Mouse (Mus musculus) bone marrow macrophage, adult 2 months (primary cell): ENCODE measurements at regions not wholly inside any gene's neighbourhood (a gene's known extent, or its start where the extent isn't known, plus 50 kb on each side); places are given as distances from the start of the nearest gene placed in this dataset.

Experiments
- H3K27ac ChIP-seq: 2 replicates; pipeline ENCODE4 v1.5.1; 2012; ENCODE audit warnings: low read depth, low read length; ENCODE audit not compliant: insufficient read depth
- H3K4me1 ChIP-seq: 2 replicates; pipeline ENCODE4 v1.6.1; 2012; ENCODE audit warnings: low read length; ENCODE audit not compliant: control insufficient read depth, insufficient read depth
- H3K4me3 ChIP-seq: 2 replicates; pipeline ENCODE4 v1.5.1; 2012; ENCODE audit warnings: mild to moderate bottlenecking, low read length, moderate library complexity; ENCODE audit not compliant: insufficient read depth
- CTCF ChIP-seq: IDR thresholded peaks from 2 replicates; pipeline ENCODE4 v1.5.1; 2012; ENCODE audit warnings: low read depth, mild to moderate bottlenecking, low read length, moderate library complexity
- POLR2A ChIP-seq: IDR thresholded peaks from 2 replicates; pipeline ENCODE4 v1.6.1; 2012; ENCODE audit warnings: mild to moderate bottlenecking, low read depth, low read length, borderline replicate concordance

DNA sequence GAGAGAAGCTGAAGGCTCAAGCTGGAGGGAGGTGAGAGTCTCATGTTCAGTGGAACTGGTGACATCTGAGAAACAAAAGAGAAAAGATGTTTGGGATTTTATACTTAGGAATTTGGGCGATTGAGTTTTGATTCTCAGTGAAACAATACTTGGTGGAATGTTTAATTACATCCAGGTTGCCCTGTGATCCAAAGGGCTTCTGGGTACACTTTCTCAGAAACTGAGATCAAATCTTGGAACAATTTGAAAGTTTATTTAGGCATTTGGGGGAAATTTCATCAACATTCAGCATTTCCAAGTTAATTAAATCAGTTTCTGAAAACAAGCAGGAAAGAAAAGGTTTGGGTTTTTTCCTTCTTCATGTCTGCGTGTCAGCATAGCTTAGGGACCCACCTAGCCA is 214.7 kb upstream of the Tet2 start:
- Histone ChIP-seq H3K4me3 (no peak overlapping the region), H3K27ac (no peak overlapping the region), H3K4me1 (peaks cover 35% of the 10 kb centered on the region)
- TF ChIP-seq POLR2A (no peak), CTCF (no peak)

DNA sequence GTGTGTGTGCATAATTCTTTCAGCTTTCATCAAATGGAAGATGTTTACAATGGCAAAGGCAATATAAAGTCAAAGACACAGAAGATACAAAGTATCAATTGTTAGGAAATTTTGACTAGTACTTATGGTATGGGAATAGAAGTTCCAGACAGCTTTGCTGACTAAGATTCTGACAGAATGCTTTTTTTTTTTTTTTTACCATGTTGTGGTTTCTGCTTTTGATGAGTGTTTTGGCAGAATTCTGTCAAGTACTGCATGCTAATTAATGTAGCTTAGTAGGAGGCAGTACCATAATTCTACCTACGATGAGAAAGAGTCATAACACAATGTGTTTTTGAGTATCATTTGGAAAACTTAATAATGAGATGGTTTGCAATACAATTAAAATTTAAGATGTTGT is 215.3 kb upstream of the Tet2 start:
- Histone ChIP-seq H3K4me3 (no peak overlapping the region), H3K4me1 (peaks cover 30% of the 10 kb centered on the region), H3K27ac (no peak overlapping the region)
- no peak for TF ChIP-seq CTCF
- no peak for TF ChIP-seq POLR2A

DNA sequence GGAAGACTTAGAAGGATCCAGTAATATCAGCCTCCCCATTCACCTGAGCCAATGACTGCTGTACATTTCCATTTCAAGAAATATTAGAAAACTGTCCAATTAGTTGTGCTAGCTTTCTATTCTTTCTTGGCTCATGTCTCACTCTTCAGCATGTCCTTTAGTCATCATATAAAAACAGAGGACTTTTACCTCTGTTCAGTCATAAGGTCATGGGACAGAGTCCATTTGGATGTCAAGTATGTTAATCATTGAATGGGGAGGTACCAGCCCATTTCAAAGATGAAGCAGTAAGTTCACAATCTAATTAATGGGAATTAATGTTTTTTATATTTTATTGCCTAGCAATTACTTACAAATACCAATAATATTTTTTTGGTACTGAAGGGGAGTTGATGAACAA is 218.8 kb upstream of the Tet2 start:
- TF ChIP-seq CTCF, result no peak
- no peak for TF ChIP-seq POLR2A
- H3K4me3 ChIP-seq, result no peak overlapping the region
- no peak overlapping the region for H3K27ac ChIP-seq
- H3K4me1 ChIP-seq, result peaks cover 12% of the 10 kb centered on the region

GRCm38 (mm10) chr3:133773490-133773889 is 228.6 kb upstream of the Tet2 start:
- Histone ChIP-seq H3K27ac (no peak overlapping the region), H3K4me3 (no peak overlapping the region), H3K4me1 (no peaks in the 10 kb centered on the region)
- TF ChIP-seq CTCF (no peak), POLR2A (no peak)

GRCm38 (mm10) chr3:133774229-133774628 is 229.3 kb upstream of the Tet2 start:
- TF ChIP-seq POLR2A, result no peak
- no peak for TF ChIP-seq CTCF
- Histone ChIP-seq H3K4me3 (no peak overlapping the region), H3K27ac (no peak overlapping the region)

GRCm38 (mm10) chr3:133776013-133776412 is 231.1 kb upstream of the Tet2 start:
- H3K4me3 ChIP-seq, result no peak overlapping the region
- H3K4me1 ChIP-seq, result no peaks in the 10 kb centered on the region
- H3K27ac ChIP-seq, result no peak overlapping the region
- TF ChIP-seq POLR2A (no peak), CTCF (no peak)

More at GRCm38 (mm10) chr3:133774229-133774628, 229.3 kb upstream of the Tet2 start:
- H3K4me1 ChIP-seq, result no peaks in the 10 kb centered on the region

DNA sequence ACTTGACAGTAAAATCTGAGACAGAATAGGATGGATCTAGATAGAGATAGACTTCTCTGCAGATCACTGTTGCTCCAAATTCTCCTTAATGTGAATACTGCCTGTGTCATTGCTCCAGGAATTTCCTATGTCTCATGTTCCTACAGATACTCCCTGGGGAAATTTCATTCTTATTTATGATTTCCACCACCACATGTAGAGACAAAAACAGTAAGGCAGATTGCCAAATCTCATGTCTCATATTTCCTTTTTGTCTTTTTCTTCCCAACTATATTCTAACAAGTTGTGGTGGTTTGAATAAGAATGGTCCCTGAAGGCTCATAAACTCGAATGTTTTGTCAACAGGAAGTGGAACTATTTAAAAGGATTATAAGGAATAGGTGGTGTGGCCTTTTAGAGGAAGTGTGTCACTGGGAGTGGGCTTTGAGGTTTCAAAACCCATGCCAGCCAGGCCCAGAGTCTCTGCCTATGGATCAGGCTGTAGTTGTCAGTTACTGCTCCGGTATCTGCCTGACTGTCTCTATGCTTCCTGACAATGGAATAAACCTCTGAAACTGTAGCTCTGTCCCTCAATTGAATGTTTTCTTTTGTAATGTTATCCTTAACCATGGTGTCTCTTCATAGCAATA is 234.3 kb upstream of the Tet2 start:
- H3K4me1 ChIP-seq, result no peaks in the 10 kb centered on the region
- no peak overlapping the region for H3K27ac ChIP-seq
- no peak for TF ChIP-seq POLR2A
- no peak for TF ChIP-seq CTCF
- H3K4me3 ChIP-seq, result no peak overlapping the region

DNA sequence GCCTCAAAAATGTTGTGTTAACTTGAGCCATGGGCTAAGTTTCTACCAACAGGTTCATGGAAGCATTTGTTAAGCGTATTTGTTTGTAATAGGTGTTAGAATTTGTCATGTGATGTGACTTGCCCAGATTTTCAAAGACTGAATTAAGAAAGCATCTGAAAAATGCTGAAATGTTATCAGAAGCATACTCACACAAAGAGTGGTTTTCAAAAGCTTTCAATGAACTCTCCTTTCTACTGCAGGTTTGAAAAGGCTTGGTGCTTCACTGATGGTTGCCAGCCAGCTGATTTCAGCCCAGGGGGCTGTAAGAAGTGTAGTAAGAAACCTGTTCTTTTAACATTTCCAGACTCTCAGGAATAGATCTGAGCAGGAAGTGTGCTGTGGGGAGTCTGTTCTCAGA is 238.1 kb upstream of the Tet2 start:
- Histone ChIP-seq H3K27ac (no peak overlapping the region), H3K4me3 (no peak overlapping the region), H3K4me1 (no peaks in the 10 kb centered on the region)
- TF ChIP-seq POLR2A (no peak), CTCF (no peak)

GRCm38 (mm10) chr3:133791361-133791760 is 246.4 kb upstream of the Tet2 start:
- TF ChIP-seq POLR2A, result no peak
- no peak for TF ChIP-seq CTCF
- H3K4me1 ChIP-seq, result no peaks in the 10 kb centered on the region
- H3K27ac ChIP-seq, result no peak overlapping the region
- no peak overlapping the region for H3K4me3 ChIP-seq

GRCm38 (mm10) chr3:133809007-133809552 is 264.1 kb upstream of the Tet2 start:
- Histone ChIP-seq H3K4me1 (no peaks in the 10 kb centered on the region), H3K4me3 (no peak overlapping the region), H3K27ac (no peak overlapping the region)
- TF ChIP-seq CTCF (no peak), POLR2A (no peak)
